Mouse (Mus musculus) liver, embryonic 12.5 days (tissue): ENCODE measurements around the gene Satb2. TPM values are rescaled to one million over a fixed set of nuclear protein-coding genes. Genes with fewer than 3 reads are reported as not detected.

Experiments
- ATAC-seq: fragments of 200-750 bp; cut with Nextera tagmentation; 2 replicates; pipeline ENCODE4 v1.8.0; 2017; ENCODE audit warnings: moderate number of reproducible peaks, mild to moderate bottlenecking, moderate library complexity
- H3K27ac ChIP-seq: fragments of 300-500 bp; sonication (generic); 2 replicates; pipeline ENCODE4 v1.5.1; 2016; ENCODE audit warnings: mild to moderate bottlenecking
- H3K27me3 ChIP-seq: fragments of 300-500 bp; sonication (generic); replicated peaks from 2 replicates; pipeline ENCODE4 v1.6.1; 2016; ENCODE audit warnings: mild to moderate bottlenecking, moderate library complexity
- H3K36me3 ChIP-seq: fragments of 300-500 bp; sonication (generic); 2 replicates; pipeline ENCODE4 v1.6.1; 2016; ENCODE audit warnings: mild to moderate bottlenecking, moderate library complexity
- H3K4me1 ChIP-seq: fragments of 300-500 bp; sonication (generic); 2 replicates; pipeline ENCODE4 v1.6.1; 2016
- H3K4me2 ChIP-seq: fragments of 300-500 bp; sonication (generic); 2 replicates; pipeline ENCODE4 v1.6.1; 2016; ENCODE audit warnings: mild to moderate bottlenecking, moderate library complexity
- H3K4me3 ChIP-seq: fragments of 300-500 bp; sonication (generic); 2 replicates; pipeline ENCODE4 v1.5.1; 2016; ENCODE audit warnings: mild to moderate bottlenecking, moderate library complexity
- H3K9ac ChIP-seq: fragments of 300-500 bp; sonication (generic); 2 replicates; pipeline ENCODE4 v1.6.1; 2016; ENCODE audit warnings: mild to moderate bottlenecking, moderate library complexity
- H3K9me3 ChIP-seq: fragments of 300-500 bp; sonication (generic); replicated peaks from 2 replicates; pipeline ENCODE4 v1.6.1; 2016; ENCODE audit warnings: mild to moderate bottlenecking, moderate library complexity
- WGBS: fragments of 180-500 bp; shearing (Covaris S2); methylation state at CpG from one replicate; pipeline ENCODE4 v1.1.7; 2016; ENCODE audit not compliant: insufficient replicate concordance; 5-methylcytosine and 5-hydroxymethylcytosine counted together
- polyA plus RNA-seq: library from polyadenylated mRNA; unstranded; fragments of >200 nt; fragmentation: Nextera tagmentation; extraction: Ambion mirVana; gene quantifications from 2 replicates; pipeline ENCODE4 v1.2.1, GENCODE M21; 2016

The Satb2 gene
- polyA plus RNA-seq, 1 experiment from 2014 or later: 0.02 TPM

GRCm38 (mm10) chr1:56900706-56901287, 77.7 kb downstream of the Satb2 start:
- 59% methylated on average over 3 of the region's 3 CpGs for WGBS
- H3K9ac ChIP-seq: no peak overlapping the region

DNA sequence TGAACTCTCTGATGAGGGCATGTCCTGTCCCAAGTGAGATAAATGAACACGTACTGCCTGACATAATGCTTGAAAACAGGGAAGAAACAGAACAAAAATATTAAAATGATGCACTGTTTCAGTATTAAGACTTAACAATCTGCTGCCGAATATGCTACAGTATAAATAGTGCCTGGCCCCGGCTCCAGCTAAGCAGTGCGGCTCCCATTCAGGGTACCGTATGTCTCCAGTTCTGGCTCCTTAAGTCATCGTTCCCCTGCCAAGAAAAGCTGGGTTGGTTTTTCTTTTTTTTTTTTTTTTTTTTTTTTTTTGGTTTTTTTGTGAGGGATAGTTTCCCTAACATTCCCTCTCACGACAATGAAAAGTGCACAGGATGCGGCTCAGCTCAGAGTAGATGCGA, 78.3 kb downstream of the Satb2 start:
- 74% methylated on average over 9 of the region's 9 CpGs for WGBS
- no peak overlapping the region for H3K4me3 ChIP-seq

More at GRCm38 (mm10) chr1:56900706-56901287, 77.7 kb downstream of the Satb2 start:
- H3K27ac ChIP-seq: no peak overlapping the region
- no peak overlapping the region for H3K4me2 ChIP-seq
- H3K4me1 ChIP-seq: no peaks in the 10 kb centered on the region
- no peak overlapping the region for H3K4me3 ChIP-seq
- no peaks in the 10 kb centered on the region for H3K36me3 ChIP-seq
- ATAC-seq: no peak
- H3K9me3 ChIP-seq: no peaks in the 10 kb centered on the region
- H3K27me3 ChIP-seq: no peaks in the 10 kb centered on the region

GRCm38 (mm10) chr1:56898606-56899396, 79.6 kb downstream of the Satb2 start:
- no peaks in the 10 kb centered on the region for H3K36me3 ChIP-seq
- no peak for ATAC-seq

More for the DNA sequence above, 78.3 kb downstream of the Satb2 start:
- Histone ChIP-seq H3K4me2 (no peak overlapping the region), H3K27ac (no peak overlapping the region), H3K9ac (no peak overlapping the region), H3K9me3 (no peaks in the 10 kb centered on the region), H3K36me3 (no peaks in the 10 kb centered on the region), H3K27me3 (no peaks in the 10 kb centered on the region), H3K4me1 (no peaks in the 10 kb centered on the region)
- no peak for ATAC-seq

DNA sequence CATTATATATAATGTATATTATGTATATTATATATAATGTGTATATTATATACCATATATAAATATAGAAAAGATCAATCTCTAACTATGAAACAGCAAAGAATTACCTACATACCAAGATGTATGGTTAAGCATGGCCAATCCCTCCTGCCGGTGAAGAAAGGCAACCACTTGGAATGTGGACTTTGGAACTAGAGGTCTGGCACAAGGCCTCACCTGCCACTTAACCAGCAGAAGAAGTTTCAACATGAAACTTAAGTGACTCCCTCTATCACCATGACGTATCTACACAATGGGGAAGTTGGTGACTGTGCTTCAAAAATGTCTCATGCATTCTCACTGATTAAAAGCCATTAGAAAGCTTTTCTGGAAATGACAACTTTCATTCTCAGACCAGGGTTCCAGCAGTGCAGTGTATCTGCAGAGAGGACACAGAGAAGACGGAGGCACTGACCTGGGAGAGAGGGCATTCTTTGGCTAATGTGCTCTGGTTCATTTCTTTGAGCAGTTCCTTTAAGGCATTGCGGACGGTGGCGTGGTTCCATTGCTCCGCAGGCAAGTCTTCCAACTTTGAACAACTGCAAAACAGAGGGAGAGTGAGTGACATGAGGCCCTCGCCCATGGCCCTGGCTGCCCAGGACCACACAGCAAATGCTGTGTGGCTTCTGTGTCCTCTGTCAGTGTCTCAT, 80.8 kb downstream of the Satb2 start:
- Histone ChIP-seq H3K4me3 (no peak overlapping the region), H3K27me3 (no peaks in the 10 kb centered on the region), H3K9ac (no peak overlapping the region), H3K36me3 (no peaks in the 10 kb centered on the region), H3K27ac (no peak overlapping the region), H3K9me3 (no peaks in the 10 kb centered on the region), H3K4me1 (no peaks in the 10 kb centered on the region), H3K4me2 (no peak overlapping the region)
- ATAC-seq: no peak
- WGBS: 76% methylated on average over 8 of the region's 8 CpGs

More at GRCm38 (mm10) chr1:56898606-56899396, 79.6 kb downstream of the Satb2 start:
- no peak overlapping the region for H3K4me2 ChIP-seq
- no peak overlapping the region for H3K27ac ChIP-seq
- no peak overlapping the region for H3K4me3 ChIP-seq
- H3K27me3 ChIP-seq: no peaks in the 10 kb centered on the region
- H3K4me1 ChIP-seq: no peaks in the 10 kb centered on the region
- 55% methylated on average over 13 of the region's 13 CpGs for WGBS
- no peaks in the 10 kb centered on the region for H3K9me3 ChIP-seq
- H3K9ac ChIP-seq: no peak overlapping the region

DNA sequence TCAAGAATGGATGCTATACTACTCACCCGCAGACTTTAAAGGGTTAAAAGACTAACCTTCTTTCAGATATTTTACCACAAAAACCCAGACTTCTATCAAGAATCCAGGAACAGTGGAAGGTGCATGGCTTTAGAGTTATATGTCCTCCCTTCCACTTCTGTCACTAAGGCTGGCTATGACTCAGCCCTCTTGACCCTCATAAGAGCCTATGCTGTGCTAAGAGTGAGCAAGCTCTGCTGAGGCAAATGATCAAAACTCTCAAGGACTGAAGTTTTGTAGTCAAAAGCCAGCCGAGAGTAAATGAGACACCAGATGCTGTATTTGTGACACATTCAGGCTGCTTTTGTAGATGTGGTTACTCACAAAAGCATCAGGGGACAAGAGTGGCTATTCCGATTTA, 81.8 kb downstream of the Satb2 start:
- H3K4me3 ChIP-seq: no peak overlapping the region
- no peaks in the 10 kb centered on the region for H3K27me3 ChIP-seq
- H3K4me1 ChIP-seq: no peaks in the 10 kb centered on the region
- H3K9me3 ChIP-seq: no peaks in the 10 kb centered on the region
- ATAC-seq: no peak
- no peak overlapping the region for H3K9ac ChIP-seq
- no peak overlapping the region for H3K27ac ChIP-seq
- H3K36me3 ChIP-seq: no peaks in the 10 kb centered on the region
- WGBS: 72% methylated on average over 3 of the region's 3 CpGs
- no peak overlapping the region for H3K4me2 ChIP-seq

- no peaks in the 10 kb centered on the region for H3K36me3 ChIP-seq
- H3K27me3 ChIP-seq: no peaks in the 10 kb centered on the region
- no peak overlapping the region for H3K27ac ChIP-seq
- no peak overlapping the region for H3K4me3 ChIP-seq
- WGBS: 72% methylated on average over 5 of the region's 5 CpGs
- no peak overlapping the region for H3K4me2 ChIP-seq
- no peak overlapping the region for H3K9ac ChIP-seq
- H3K4me1 ChIP-seq: no peaks in the 10 kb centered on the region
- no peak for ATAC-seq
- H3K9me3 ChIP-seq: no peaks in the 10 kb centered on the region
Measured at GRCm38 (mm10) chr1:56892766-56893165, 85.7 kb downstream of the Satb2 start.

- Histone ChIP-seq H3K4me3 (no peak overlapping the region), H3K9ac (no peak overlapping the region), H3K9me3 (no peaks in the 10 kb centered on the region), H3K27ac (no peak overlapping the region), H3K27me3 (no peaks in the 10 kb centered on the region), H3K36me3 (no peaks in the 10 kb centered on the region), H3K4me1 (no peaks in the 10 kb centered on the region), H3K4me2 (no peak overlapping the region)
- no peak for ATAC-seq
- 61% methylated on average over 1 of the region's 1 CpGs for WGBS
Measured at GRCm38 (mm10) chr1:56888939-56889338, 89.5 kb downstream of the Satb2 start.

GRCm38 (mm10) chr1:56887524-56887923, 90.9 kb downstream of the Satb2 start:
- Histone ChIP-seq H3K27me3 (no peaks in the 10 kb centered on the region), H3K36me3 (no peaks in the 10 kb centered on the region), H3K9me3 (no peaks in the 10 kb centered on the region), H3K9ac (no peak overlapping the region), H3K4me3 (no peak overlapping the region), H3K4me2 (no peak overlapping the region), H3K4me1 (no peaks in the 10 kb centered on the region), H3K27ac (no peak overlapping the region)
- no peak for ATAC-seq

GRCm38 (mm10) chr1:56871485-56871884, 107.0 kb downstream of the Satb2 start:
- ATAC-seq: no peak
- Histone ChIP-seq H3K27ac (no peak overlapping the region), H3K4me2 (no peak overlapping the region), H3K4me1 (no peaks in the 10 kb centered on the region), H3K9ac (no peak overlapping the region), H3K9me3 (no peaks in the 10 kb centered on the region), H3K27me3 (no peaks in the 10 kb centered on the region), H3K36me3 (no peaks in the 10 kb centered on the region), H3K4me3 (no peak overlapping the region)
- 78% methylated on average over 8 of the region's 8 CpGs for WGBS

GRCm38 (mm10) chr1:56865246-56865645, 113.2 kb downstream of the Satb2 start:
- no peak overlapping the region for H3K4me3 ChIP-seq
- H3K36me3 ChIP-seq: no peaks in the 10 kb centered on the region
- 72% methylated on average over 1 of the region's 1 CpGs for WGBS
- H3K27me3 ChIP-seq: no peaks in the 10 kb centered on the region
- no peaks in the 10 kb centered on the region for H3K4me1 ChIP-seq
- no peaks in the 10 kb centered on the region for H3K9me3 ChIP-seq
- H3K9ac ChIP-seq: no peak overlapping the region
- ATAC-seq: no peak
- H3K27ac ChIP-seq: no peak overlapping the region
- no peak overlapping the region for H3K4me2 ChIP-seq

DNA sequence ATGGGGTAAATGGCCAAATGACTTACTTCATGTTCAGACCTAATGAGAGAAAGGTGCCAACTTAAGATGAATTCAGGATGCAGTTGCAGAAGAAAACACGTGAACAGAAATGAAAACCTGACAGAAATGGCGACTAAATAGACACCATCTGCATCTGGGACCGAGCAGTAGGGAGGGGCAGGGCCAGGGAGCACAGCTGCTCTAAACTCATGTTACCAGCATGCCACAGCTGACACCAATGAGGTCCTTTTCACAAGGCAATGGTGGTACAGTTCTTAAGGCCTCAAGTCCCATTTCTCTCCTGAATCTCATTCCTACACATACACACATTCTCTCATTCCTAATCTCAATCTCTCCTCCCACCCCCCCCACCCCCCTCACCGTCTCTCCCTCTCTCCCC, 115.7 kb downstream of the Satb2 start:
- H3K36me3 ChIP-seq: no peaks in the 10 kb centered on the region
- H3K4me2 ChIP-seq: no peak overlapping the region
- no peak overlapping the region for H3K4me3 ChIP-seq
- no peaks in the 10 kb centered on the region for H3K9me3 ChIP-seq
- no peak overlapping the region for H3K27ac ChIP-seq
- H3K27me3 ChIP-seq: no peaks in the 10 kb centered on the region
- H3K4me1 ChIP-seq: no peaks in the 10 kb centered on the region
- no peak overlapping the region for H3K9ac ChIP-seq
- no peak for ATAC-seq
- WGBS: 69% methylated on average over 4 of the region's 4 CpGs

DNA sequence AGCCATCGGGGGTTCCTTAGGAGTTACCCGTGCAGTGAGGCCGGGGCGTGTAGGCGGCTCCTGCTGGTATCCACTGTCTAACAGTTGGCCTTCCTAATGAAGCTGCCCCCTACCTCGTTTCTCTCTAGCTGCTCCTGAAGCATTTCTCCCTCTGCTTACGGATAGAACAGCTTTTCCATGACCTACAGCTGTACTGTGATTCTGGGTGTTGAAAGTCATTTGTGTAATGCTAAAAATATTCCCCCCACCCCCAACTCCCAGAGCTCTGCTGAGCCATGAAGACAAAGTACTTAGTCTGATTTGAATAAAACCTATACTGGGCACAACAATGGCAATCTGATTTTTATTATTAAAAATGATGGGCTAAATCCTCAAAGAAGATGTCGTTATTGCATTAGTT, 121.2 kb downstream of the Satb2 start:
- Histone ChIP-seq H3K27me3 (no peaks in the 10 kb centered on the region), H3K36me3 (no peaks in the 10 kb centered on the region), H3K27ac (no peak overlapping the region), H3K4me2 (no peak overlapping the region), H3K9me3 (no peaks in the 10 kb centered on the region), H3K4me3 (no peak overlapping the region), H3K9ac (no peak overlapping the region), H3K4me1 (no peaks in the 10 kb centered on the region)
- no peak for ATAC-seq
- WGBS: 71% methylated on average over 8 of the region's 8 CpGs
